Mouse (Mus musculus): ENCODE measurements around the gene March8. TPM values are rescaled to one million over a fixed set of nuclear protein-coding genes. Genes with fewer than 3 reads are reported as not detected.

Gene March8
- polyA plus RNA-seq, 1 experiment: 21.2 TPM

GRCm38 (mm10) chr6:116380157-116380556 lies 42.3 kb downstream of the March8 start:
- TF ChIP-seq USF1 (IDR thresholded peaks at IDR 0.05; ENCODE audit: low read depth) (no peak), MAX (IDR thresholded peaks at IDR 0.05) (no peak), CEBPB (IDR thresholded peaks at IDR 0.05; ENCODE audit: low read depth) (no peak), MYOG (IDR thresholded peaks at IDR 0.05; ENCODE audit: control insufficient read depth, extremely low read depth, insufficient read length) (no peak), CTCF (IDR thresholded peaks at IDR 0.05; ENCODE audit: control insufficient read depth, insufficient read depth, insufficient read length) (no peak), FOSL1 (IDR thresholded peaks at IDR 0.05; ENCODE audit: insufficient read depth, low read length, poor library complexity, severe bottlenecking) (no peak), MYOD1 (IDR thresholded peaks at IDR 0.05; ENCODE audit: control insufficient read depth, insufficient read length, low read depth) (no peak)
- Histone ChIP-seq H3K36me3 (ENCODE audit: control insufficient read depth, insufficient read depth) (no peaks in the 10 kb centered on the region), H3K27me3 (ENCODE audit: control insufficient read depth, insufficient read depth, insufficient read length) (no peaks in the 10 kb centered on the region), H3ac (ENCODE audit: control insufficient read depth, insufficient read length, low read depth) (no peak overlapping the region), H3K4me3 (ENCODE audit: insufficient read depth, poor library complexity, severe bottlenecking) (no peak overlapping the region), H3K79me3 (ENCODE audit: low read depth) (peaks cover 2% of the 10 kb centered on the region), H3K79me2 (ENCODE audit: control insufficient read depth, insufficient read depth) (peaks cover 13% of the 10 kb centered on the region)

- peaks cover 2% of the 10 kb centered on the region for H3K79me3 ChIP-seq (ENCODE audit: low read depth)
- TF ChIP-seq MAX (IDR thresholded peaks at IDR 0.05) (no peak), MYOD1 (IDR thresholded peaks at IDR 0.05; ENCODE audit: control insufficient read depth, insufficient read length, low read depth) (no peak), CTCF (IDR thresholded peaks at IDR 0.05; ENCODE audit: control insufficient read depth, insufficient read depth, insufficient read length) (no peak), CEBPB (IDR thresholded peaks at IDR 0.05; ENCODE audit: low read depth) (no peak), FOSL1 (IDR thresholded peaks at IDR 0.05; ENCODE audit: insufficient read depth, low read length, poor library complexity, severe bottlenecking) (no peak), USF1 (IDR thresholded peaks at IDR 0.05; ENCODE audit: low read depth) (no peak), MYOG (IDR thresholded peaks at IDR 0.05; ENCODE audit: control insufficient read depth, extremely low read depth, insufficient read length) (no peak)
- H3K79me2 ChIP-seq (ENCODE audit: control insufficient read depth, insufficient read depth): peaks cover 13% of the 10 kb centered on the region
- H3ac ChIP-seq (ENCODE audit: control insufficient read depth, insufficient read length, low read depth): no peak overlapping the region
- no peaks in the 10 kb centered on the region for H3K36me3 ChIP-seq (ENCODE audit: control insufficient read depth, insufficient read depth)
- no peaks in the 10 kb centered on the region for H3K27me3 ChIP-seq (ENCODE audit: control insufficient read depth, insufficient read depth, insufficient read length)
- H3K4me3 ChIP-seq (ENCODE audit: insufficient read depth, poor library complexity, severe bottlenecking): no peak overlapping the region
These were observed 43.8 kb downstream of the March8 start for GRCm38 (mm10) chr6:116381605-116382004.

GRCm38 (mm10) chr6:116383582-116383981 lies 45.8 kb downstream of the March8 start:
- Histone ChIP-seq H3K79me2 (ENCODE audit: control insufficient read depth, insufficient read depth) (peaks cover 13% of the 10 kb centered on the region), H3K4me3 (ENCODE audit: insufficient read depth, poor library complexity, severe bottlenecking) (no peak overlapping the region), H3K36me3 (ENCODE audit: control insufficient read depth, insufficient read depth) (no peaks in the 10 kb centered on the region), H3K27me3 (ENCODE audit: control insufficient read depth, insufficient read depth, insufficient read length) (no peaks in the 10 kb centered on the region), H3K79me3 (ENCODE audit: low read depth) (no peaks in the 10 kb centered on the region), H3ac (ENCODE audit: control insufficient read depth, insufficient read length, low read depth) (no peak overlapping the region)
- TF ChIP-seq MYOD1 (IDR thresholded peaks at IDR 0.05; ENCODE audit: control insufficient read depth, insufficient read length, low read depth) (no peak), CTCF (IDR thresholded peaks at IDR 0.05; ENCODE audit: control insufficient read depth, insufficient read depth, insufficient read length) (no peak), FOSL1 (IDR thresholded peaks at IDR 0.05; ENCODE audit: insufficient read depth, low read length, poor library complexity, severe bottlenecking) (no peak)

GRCm38 (mm10) chr6:116385194-116386044 lies 47.6 kb downstream of the March8 start:
- H3K79me3 ChIP-seq (ENCODE audit: low read depth): no peaks in the 10 kb centered on the region
- no peak overlapping the region for H3K4me3 ChIP-seq (ENCODE audit: insufficient read depth, poor library complexity, severe bottlenecking)
- H3K36me3 ChIP-seq (ENCODE audit: control insufficient read depth, insufficient read depth): no peaks in the 10 kb centered on the region
- peaks cover 13% of the 10 kb centered on the region for H3K79me2 ChIP-seq (ENCODE audit: control insufficient read depth, insufficient read depth)
- no peak overlapping the region for H3ac ChIP-seq (ENCODE audit: control insufficient read depth, insufficient read length, low read depth)
- H3K27me3 ChIP-seq (ENCODE audit: control insufficient read depth, insufficient read depth, insufficient read length): no peaks in the 10 kb centered on the region
- TF ChIP-seq USF1 (IDR thresholded peaks at IDR 0.05; ENCODE audit: low read depth): no peak
- no peak for TF ChIP-seq MYOD1 (IDR thresholded peaks at IDR 0.05; ENCODE audit: control insufficient read depth, insufficient read length, low read depth)
- TF ChIP-seq CTCF (IDR thresholded peaks at IDR 0.05; ENCODE audit: control insufficient read depth, insufficient read depth, insufficient read length): no peak
- no peak for TF ChIP-seq MYOG (IDR thresholded peaks at IDR 0.05; ENCODE audit: control insufficient read depth, extremely low read depth, insufficient read length)
- no peak for TF ChIP-seq FOSL1 (IDR thresholded peaks at IDR 0.05; ENCODE audit: insufficient read depth, low read length, poor library complexity, severe bottlenecking)
- TF ChIP-seq MAX (IDR thresholded peaks at IDR 0.05): no peak
- no peak for TF ChIP-seq CEBPB (IDR thresholded peaks at IDR 0.05; ENCODE audit: low read depth)

GRCm38 (mm10) chr6:116386045-116386415 lies 48.2 kb downstream of the March8 start:
- H3K79me3 ChIP-seq (ENCODE audit: low read depth): no peaks in the 10 kb centered on the region
- no peaks in the 10 kb centered on the region for H3K27me3 ChIP-seq (ENCODE audit: control insufficient read depth, insufficient read depth, insufficient read length)
- H3K79me2 ChIP-seq (ENCODE audit: control insufficient read depth, insufficient read depth): peaks cover 13% of the 10 kb centered on the region
- H3ac ChIP-seq (ENCODE audit: control insufficient read depth, insufficient read length, low read depth): no peak overlapping the region
- no peak for TF ChIP-seq CEBPB (IDR thresholded peaks at IDR 0.05; ENCODE audit: low read depth)
- no peak for TF ChIP-seq CTCF (IDR thresholded peaks at IDR 0.05; ENCODE audit: control insufficient read depth, insufficient read depth, insufficient read length)
- no peak for TF ChIP-seq USF1 (IDR thresholded peaks at IDR 0.05; ENCODE audit: low read depth)
- no peak for TF ChIP-seq MAX (IDR thresholded peaks at IDR 0.05)
- TF ChIP-seq FOSL1 (IDR thresholded peaks at IDR 0.05; ENCODE audit: insufficient read depth, low read length, poor library complexity, severe bottlenecking): no peak
- no peak for TF ChIP-seq MYOD1 (IDR thresholded peaks at IDR 0.05; ENCODE audit: control insufficient read depth, insufficient read length, low read depth)
- no peak for TF ChIP-seq MYOG (IDR thresholded peaks at IDR 0.05; ENCODE audit: control insufficient read depth, extremely low read depth, insufficient read length)
- H3K4me3 ChIP-seq (ENCODE audit: insufficient read depth, poor library complexity, severe bottlenecking): no peak overlapping the region
- no peaks in the 10 kb centered on the region for H3K36me3 ChIP-seq (ENCODE audit: control insufficient read depth, insufficient read depth)

Measured in C2C12 (cell line).